Mouse (Mus musculus) heart, adult 9 months (tissue): Measurements from ENCODE around the gene Acads.

Source experiments
- DNase-seq, 2 experiments: peaks; one replicate each; pipeline ENCODE4 v3.0.0; 2022; ENCODE audit warnings: low spot score in 2 of 2

Acads gene

GRCm38 (mm10) chr5:115071096-115071901 lies 47.8 kb downstream of the Acads start:
- DNase-seq: no peak

GRCm38 (mm10) chr5:115070457-115070856 lies 48.7 kb downstream of the Acads start:
- no peak for DNase-seq

GRCm38 (mm10) chr5:115069611-115070010 lies 49.5 kb downstream of the Acads start:
- no peak for DNase-seq

- no peak for DNase-seq
Measured at GRCm38 (mm10) chr5:115068671-115069421, 50.3 kb downstream of the Acads start.

- no peak for DNase-seq
Measured at GRCm38 (mm10) chr5:115066245-115066644, 52.9 kb downstream of the Acads start.

- DNase-seq: no peak
Measured at GRCm38 (mm10) chr5:115063391-115063790, 55.8 kb downstream of the Acads start.

GRCm38 (mm10) chr5:115062566-115062965 lies 56.6 kb downstream of the Acads start:
- no peak for DNase-seq

GRCm38 (mm10) chr5:115060977-115061376 lies 58.2 kb downstream of the Acads start:
- DNase-seq: no peak
